Mouse (Mus musculus) urinary bladder, postnatal 25 days (tissue): ENCODE data around the gene Eepd1.
"Not testable (repeated sequence)": the region's sequence is repeated elsewhere in the genome, so short reads cannot be mapped to it uniquely, and the experiment has no call there.

Experiments used
- DNase-seq: peaks from one replicate; pipeline ENCODE4 v3.0.0; 2022; ENCODE audit warnings: low spot score

The Eepd1 gene

GRCm38 (mm10) chr9:25481344-25482095, at the start of gene Eepd1:
Gene Eepd1 (plus strand): TSS chr9:25481547.
- peak; percentile 98 for DNase-seq

GRCm38 (mm10) chr9:25438836-25439235, 42.5 kb upstream of the Eepd1 start:
- no peak for DNase-seq

- not testable (repeated sequence) for DNase-seq
Measured at GRCm38 (mm10) chr9:25440046-25440445, 41.3 kb upstream of the Eepd1 start.

DNA sequence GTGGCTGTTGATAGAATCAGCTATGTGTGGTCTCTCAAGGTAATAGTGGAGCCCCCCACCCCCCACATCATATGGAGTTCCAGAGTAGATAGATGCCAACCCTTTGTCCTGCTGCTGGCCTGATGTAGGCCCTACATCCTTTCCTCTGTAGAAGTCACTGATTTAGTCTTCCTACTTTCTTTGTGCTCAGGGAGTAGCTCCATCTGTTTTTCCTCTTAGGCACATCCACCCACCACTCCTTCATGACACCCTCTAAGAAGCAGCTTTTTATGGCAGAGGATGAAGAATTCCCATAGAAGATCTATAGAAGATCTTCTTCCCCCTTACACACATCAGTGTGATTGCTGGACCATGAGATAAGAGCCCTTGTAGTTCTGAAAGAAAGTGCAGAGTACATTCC, 39.3 kb upstream of the Eepd1 start:
- DNase-seq, result no peak

DNA sequence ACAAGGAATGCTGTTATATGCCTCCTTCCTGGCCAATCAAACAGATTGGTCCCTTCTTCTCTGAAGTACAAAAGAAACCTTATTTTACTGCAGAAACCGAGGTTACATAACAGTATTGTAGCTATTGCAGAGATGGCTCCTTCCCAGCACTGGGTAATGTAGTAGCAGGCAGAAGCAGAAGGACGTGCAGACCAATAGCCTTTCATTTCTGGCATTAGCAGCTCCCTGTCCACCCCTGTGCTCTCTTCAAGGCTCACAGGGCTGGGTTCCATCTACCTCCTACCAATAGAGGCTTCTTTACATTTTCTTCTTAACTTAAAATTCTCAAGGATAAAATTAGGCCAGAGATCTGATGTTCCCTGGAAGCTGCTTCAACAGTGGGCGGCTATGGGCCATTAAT, 38.3 kb upstream of the Eepd1 start:
- DNase-seq, result no peak

GRCm38 (mm10) chr9:25443546-25443945, 37.8 kb upstream of the Eepd1 start:
- DNase-seq, result no peak

DNA sequence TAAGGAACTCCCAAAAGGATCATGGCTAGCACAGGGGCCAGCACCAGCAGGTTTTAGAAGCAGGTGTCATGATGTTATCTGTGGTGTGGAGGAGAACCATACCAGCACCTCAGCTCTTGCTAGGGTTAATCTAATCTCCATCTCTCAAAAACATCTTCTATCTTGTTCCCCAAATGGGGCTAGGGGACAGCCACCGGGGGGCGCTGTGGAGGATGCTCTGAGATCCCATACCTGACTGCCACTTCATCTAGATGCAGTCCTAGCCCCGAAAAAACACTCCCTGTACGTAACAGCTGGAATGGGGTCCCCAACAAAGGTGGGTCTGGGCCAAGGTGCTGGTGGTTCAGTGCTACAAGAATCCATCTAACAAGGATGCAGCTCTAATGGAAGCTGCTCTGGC, 31.0 kb upstream of the Eepd1 start:
- DNase-seq, result no peak

DNA sequence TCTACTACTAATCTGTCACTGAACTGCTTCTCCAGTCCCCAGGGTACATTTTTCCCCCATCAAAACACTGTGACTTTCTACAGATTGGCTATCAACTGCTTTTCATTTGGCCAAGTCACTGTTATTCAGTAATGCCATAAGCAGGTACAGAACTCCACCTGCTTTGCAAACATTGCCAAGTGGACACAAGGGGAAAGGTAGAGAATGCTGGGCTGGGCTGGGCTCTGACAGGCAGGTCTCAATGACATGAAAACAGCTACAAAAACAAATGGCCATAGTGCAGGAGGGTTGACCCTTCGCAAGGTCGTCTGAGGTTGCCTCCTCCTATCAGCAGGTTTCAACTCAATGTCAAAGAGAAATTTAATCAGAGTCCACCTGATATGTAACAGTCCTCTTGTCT, 26.3 kb upstream of the Eepd1 start:
- DNase-seq, result no peak

GRCm38 (mm10) chr9:25460835-25461555, 20.4 kb upstream of the Eepd1 start:
- no peak for DNase-seq

GRCm38 (mm10) chr9:25464305-25464704, 17.0 kb upstream of the Eepd1 start:
- no peak for DNase-seq

GRCm38 (mm10) chr9:25479392-25480020, 1.8 kb upstream of the Eepd1 start:
- no peak for DNase-seq

DNA sequence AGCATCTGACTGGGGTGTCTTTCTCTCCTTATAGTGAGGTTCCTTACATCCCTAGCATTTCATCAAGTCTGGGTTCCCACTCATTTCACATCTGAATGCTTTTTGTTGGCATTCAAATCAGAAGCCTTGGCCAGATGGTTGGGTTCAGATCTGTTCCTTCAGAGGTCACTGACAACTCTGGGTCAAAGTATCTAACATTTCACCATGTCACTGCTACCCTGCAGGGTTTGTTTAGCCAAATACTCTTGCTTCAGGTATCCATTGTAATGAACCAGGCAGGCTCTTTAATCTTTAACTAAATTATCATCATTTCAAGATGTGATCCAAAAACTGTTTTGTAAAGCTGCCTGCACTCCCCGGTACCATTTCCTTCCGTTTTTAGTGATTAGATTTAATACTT, 671 bp upstream of the Eepd1 start:
- DNase-seq, result no peak

DNA sequence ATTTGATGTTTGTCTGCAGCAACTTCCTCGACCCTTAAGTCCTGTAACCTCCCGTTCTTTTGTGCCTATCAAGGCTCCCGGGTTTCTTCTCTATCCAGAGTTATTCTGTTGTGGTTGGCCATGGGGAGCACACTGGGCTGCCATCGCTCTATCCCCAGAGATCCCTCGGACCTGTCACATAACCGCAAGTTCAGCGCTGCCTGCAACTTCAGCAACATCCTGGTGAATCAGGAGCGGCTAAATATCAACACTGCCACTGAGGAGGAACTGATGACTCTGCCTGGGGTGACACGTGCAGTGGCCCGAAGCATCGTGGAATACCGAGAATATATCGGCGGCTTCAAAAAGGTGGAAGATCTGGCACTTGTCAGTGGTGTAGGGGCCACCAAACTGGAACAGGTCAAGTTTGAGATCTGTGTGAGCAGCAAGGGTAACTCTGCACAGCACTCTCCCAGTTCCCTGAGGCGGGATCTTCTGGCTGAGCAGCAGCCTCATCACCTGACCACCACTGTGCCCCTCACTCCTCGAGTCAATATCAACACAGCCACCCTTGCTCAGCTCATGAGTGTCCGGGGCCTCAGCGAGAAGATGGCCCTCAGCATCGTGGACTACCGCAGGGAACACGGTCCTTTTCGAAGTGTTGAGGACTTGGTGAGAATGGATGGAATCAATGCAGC, 1.1 kb downstream of the Eepd1 start:
- no peak for DNase-seq

DNA sequence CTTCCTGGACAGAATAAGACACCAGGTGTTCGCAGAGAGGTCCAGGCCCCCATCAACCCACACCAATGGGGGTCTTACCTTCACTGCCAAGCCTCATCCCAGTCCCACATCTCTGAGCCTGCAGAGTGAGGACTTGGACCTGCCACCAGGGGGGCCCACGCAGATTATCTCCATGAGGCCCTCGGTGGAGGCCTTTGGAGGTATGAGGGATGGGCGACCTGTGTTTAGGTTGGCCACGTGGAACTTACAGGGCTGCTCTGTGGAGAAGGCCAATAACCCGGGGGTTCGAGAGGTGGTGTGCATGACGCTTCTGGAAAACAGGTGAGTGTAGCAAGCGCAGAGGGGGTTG, 1.6 kb downstream of the Eepd1 start:
- no peak for DNase-seq

DNA sequence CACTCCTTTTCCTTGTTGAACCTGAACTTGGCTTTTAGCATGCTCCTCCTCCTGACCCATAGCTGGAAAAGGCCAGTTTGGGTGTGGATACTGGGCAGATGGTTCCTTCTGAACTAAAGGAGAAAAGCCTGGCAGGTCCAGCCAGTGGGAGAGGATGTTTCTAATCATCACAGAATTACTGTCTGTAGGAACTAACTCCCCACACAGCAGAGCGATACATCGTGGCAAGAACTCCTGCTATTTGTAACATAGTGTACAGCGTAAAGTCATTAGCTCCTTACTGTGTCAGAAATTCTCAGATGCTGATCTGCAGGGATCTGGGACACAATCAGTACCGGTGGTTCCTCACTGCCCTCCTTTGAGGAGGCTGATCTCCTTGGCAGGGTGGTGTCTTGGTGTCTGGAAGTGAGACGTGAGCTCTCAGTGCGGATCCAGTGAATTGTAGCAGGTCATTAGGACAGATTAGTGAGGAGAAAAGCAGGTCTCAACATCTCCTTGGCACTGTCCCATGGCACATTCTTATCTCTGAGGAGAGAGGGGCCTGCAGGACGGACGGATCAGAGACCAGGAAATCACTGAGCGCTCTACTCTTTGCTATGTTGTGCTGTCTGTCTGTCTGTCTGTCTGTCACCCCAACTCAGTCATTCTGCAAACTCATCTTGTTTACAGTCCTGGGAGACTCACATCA, 2.7 kb downstream of the Eepd1 start:
- no peak for DNase-seq

DNA sequence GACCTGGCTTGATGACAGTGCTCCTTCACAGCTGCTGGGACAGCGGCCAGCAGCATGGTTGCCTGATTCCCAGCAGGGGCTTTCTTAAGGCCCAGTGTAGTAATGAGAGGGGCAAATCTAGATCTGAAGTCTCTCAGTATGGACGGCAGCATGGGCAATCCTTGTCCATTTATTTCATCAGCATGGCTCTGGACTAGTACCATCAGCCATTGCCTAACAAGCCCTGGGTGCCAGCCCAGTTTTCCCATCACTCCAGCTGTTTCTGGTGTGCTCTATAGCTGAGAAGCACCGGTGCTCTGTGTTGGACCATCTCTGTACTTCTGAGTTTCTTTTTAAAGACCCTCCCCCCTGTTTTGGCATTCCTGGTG, 3.3 kb downstream of the Eepd1 start:
- DNase-seq, result no peak

GRCm38 (mm10) chr9:25485006-25485405, 3.7 kb downstream of the Eepd1 start:
- DNase-seq, result no peak

- no peak for DNase-seq
Measured at GRCm38 (mm10) chr9:25485406-25485805, 4.1 kb downstream of the Eepd1 start.

DNA sequence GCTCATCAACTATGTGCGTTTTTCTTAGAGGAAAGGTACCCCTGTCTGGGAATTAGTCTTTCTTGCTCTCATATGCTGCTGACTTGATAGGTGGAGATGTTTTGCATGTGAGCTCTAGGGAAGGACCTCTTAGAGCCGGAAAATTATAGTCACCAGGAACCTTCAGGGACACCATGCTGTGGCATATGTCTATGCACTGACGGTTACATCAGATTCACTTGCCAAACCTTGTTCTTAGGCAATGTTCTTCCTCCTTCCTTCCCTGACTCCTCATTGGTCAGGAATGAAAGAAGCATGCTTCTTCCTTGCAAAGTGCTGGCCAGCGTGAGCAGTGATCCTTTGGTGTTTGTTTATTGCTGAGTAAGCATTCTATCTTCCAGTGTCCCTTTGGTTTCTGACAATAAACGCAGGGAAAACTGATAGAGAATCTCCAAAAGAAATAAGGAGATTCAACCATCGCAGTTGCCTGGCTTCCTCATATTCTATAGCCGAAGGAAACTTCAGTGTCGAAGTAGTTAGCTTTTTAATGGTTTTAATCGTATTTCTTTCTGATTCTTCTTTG, 5.0 kb downstream of the Eepd1 start:
- DNase-seq, result no peak

GRCm38 (mm10) chr9:25487446-25488110, 6.2 kb downstream of the Eepd1 start:
- DNase-seq, result no peak

DNA sequence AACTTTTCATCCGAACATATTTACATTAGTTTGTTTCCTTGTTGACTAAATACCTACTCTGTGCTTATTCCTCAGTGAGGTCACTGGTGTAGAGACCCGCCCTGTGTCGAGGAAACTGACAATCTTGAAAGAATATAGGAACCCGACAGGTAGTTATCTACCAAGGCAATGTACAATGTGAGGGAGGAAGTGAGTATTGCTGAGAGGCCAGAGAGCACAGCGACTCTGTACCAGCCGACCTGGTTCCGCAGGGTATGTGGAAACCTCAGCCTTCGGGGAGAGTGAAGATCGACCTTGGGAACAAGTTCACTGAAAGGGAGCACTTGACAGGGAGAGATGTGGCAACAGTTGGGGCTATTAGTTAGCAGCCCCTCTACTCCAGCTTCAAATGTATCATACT, 7.2 kb downstream of the Eepd1 start:
- no peak for DNase-seq
